Mouse (Mus musculus): ENCODE measurements around the gene Ercc4. TPM values are rescaled to one million over a fixed set of nuclear protein-coding genes. Genes with fewer than 3 reads are reported as not detected.

The Ercc4 gene
- total RNA-seq, 2 experiments from 2014 or later = 22.8 to 25.8 TPM

DNA sequence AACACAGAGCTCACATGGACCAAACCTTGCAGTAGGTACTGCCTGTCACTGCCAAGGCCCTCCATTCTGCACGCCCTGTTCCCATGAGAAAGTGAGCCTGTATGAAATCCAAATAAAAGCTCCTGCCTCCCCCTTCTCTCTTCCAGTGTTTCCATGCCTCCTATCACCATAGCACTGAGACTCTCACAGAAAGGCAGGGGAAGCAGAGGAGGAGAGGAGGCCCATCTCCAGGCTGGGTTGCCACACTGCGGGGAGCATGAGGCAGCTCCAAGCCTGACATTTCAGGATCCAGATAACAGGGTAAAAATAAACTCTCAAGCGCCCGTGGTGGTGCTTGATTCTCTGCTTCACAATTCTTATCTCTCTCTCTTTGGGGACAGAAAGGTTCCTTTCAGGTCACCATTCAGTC, 84.2 kb downstream of the Ercc4 start:
- DNase-seq (ENCODE audit: low spot score in 2 of 2) = no peak

DNA sequence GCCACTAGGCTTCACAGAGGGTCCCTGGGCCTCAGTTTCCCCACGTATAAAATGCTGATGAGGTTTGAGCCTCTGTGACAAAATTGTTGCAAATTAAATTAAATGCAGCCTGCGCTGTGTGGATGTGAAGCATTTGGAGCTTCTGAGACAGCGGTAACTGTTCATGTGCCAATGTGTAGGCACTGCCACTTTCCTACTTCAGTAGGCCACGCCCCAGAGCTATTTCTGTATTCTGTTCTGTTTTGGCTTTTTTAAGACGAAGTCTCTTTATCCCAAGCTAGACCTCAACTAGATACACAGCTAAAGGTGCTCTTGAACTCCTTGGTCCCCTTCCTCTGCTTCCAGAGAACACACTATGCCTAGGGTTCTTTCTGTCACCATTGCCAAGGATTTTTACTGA, 85.4 kb downstream of the Ercc4 start:
- no peak for DNase-seq (ENCODE audit: low spot score in 2 of 2)

DNA sequence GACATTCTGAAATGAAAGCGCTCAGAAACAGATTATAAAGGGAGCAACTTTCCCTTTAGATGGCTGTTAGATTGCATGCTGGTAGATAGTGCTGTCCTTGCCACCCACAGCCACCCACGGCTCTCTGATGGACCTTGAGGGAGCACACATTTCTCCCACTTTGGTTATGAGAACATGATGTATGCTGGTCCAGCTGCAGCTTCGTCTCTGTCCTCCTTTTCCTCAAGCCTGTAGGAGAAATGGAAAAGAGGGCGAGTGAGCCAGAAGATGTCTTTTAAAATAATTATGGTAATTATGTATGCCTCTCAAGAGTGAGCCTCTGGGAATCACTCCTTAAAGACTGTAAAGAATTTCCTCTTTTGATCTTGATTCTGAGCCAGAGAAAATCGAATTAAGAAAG, 87.1 kb downstream of the Ercc4 start:
- no peak for DNase-seq (ENCODE audit: low spot score in 2 of 2)

GRCm38 (mm10) chr16:13197293-13197692, 87.8 kb downstream of the Ercc4 start:
- no peak for DNase-seq (ENCODE audit: low spot score in 2 of 2)

GRCm38 (mm10) chr16:13199204-13199603, 89.7 kb downstream of the Ercc4 start:
- DNase-seq (ENCODE audit: low spot score in 2 of 2) = no peak

Other genes with a start within 250 kb of the Ercc4 start
- gene Mrtfb, start 146.8 kb downstream of the Ercc4 start, total RNA-seq (2021) = 10 to 100 TPM; 40.7 to 43.5 TPM